Mouse (Mus musculus) right cerebral cortex, postnatal 25 days (tissue): ENCODE data around the gene St7.

ENCODE experiments used
- DNase-seq: peaks from one replicate; pipeline ENCODE4 v3.0.0; 2022

Gene St7

GRCm38 (mm10) chr6:17968467-17969144 is 275.9 kb downstream of the St7 start:
- no peak for DNase-seq

DNA sequence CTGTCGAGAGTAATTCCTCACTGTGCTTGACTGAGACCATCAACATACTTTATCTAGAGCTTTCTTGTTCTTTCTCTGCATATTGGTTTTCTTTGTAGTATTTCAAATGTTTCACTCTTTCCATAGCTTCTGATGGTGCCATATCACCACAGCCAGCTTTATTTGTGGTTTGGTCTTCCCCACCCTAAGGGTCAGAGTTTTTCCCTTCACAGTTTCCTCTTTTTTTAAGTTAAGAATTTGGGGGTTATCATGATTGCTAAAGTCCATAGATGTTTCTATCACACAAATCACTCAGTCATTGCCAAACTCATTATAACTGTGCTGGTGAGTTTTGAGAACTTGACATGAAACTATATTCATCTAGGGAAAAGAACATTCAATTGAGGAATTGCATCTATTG is 277.1 kb downstream of the St7 start:
- no peak for DNase-seq

- no peak for DNase-seq
These were observed 278.7 kb downstream of the St7 start for GRCm38 (mm10) chr6:17971393-17971792.

DNA sequence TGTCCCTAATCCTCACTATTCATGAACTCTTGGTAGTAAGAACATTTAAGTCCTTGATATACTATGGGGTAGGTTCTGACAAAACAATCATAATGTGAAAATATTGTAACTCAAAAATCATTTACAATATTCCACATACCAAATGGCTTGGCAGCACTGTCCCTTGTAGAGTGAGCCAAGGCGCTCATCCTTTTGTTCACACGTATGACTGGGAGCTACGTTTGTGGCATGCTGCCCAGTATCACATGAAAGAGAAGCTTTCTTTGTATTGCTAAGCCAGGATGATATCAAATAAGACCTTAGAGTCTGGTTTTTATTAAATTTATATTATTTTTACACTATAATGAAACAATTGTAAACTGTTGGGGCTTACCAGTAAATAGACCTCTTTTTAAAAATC is 281.7 kb downstream of the St7 start:
- no peak for DNase-seq

GRCm38 (mm10) chr6:17977165-17977564 is 284.4 kb downstream of the St7 start:
- no peak for DNase-seq

GRCm38 (mm10) chr6:17978324-17978723 is 285.6 kb downstream of the St7 start:
- DNase-seq, result peak; percentile 11

GRCm38 (mm10) chr6:17978881-17979280 is 286.1 kb downstream of the St7 start:
- no peak for DNase-seq

GRCm38 (mm10) chr6:17979361-17979760 is 286.6 kb downstream of the St7 start:
- no peak for DNase-seq

GRCm38 (mm10) chr6:17990173-17991028 is 297.7 kb downstream of the St7 start:
- DNase-seq, result no peak

DNA sequence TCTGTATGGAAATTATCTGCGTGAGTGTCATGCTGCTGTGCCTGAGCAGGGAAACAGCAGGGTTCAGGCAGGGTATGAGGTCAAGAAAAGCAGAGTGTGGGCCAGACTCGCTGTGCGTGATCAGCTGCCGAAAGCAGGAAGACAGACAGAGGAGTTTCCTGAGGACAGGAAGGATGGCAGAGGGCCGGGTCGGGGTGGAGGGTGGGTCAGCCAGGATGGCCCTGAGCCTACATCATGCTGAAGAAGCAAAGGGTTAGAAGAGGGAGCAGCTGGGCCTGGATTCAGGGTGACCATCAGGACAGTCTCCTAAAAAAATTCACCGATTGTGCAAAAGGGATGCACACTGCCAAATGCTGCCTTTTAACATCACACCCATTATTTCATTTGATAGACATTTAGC is 298.9 kb downstream of the St7 start:
- no peak for DNase-seq
